Mouse (Mus musculus): Measurements from ENCODE around the gene Kdm1a.

DNA sequence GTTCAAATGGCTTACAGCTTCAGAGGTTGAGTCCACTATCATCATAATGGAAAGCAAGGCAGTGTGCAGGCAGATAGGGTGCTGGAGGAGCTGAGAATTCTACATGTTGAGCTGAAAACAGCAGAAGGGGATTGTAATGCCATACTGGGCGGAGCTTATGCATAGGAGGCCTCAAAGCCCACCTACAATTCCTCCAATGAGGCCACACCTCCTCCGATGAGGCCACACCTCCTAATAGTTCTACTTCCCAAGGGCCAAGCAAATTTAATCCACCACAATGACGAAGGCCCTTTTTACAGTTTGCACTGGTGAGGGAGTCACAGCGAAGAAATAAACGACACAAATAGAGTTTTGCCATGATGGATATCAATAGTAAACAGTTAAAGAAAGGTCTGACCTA, 34.0 kb upstream of the Kdm1a start:
- TF ChIP-seq POLR2A (IDR thresholded peaks at IDR 0.05; ENCODE audit: borderline replicate concordance, extremely low read depth, insufficient read depth, insufficient read length, poor library complexity, severe bottlenecking): no peak
- TF ChIP-seq CTCF (IDR thresholded peaks at IDR 0.05; ENCODE audit: borderline replicate concordance, extremely low read depth, insufficient read depth, insufficient read length): no peak
